Mouse (Mus musculus): ENCODE data around the gene Cenpx. TPM values are rescaled to one million over a fixed set of nuclear protein-coding genes. Genes with fewer than 3 reads are reported as not detected.

Gene Cenpx
- total and polyA plus RNA-seq, 2 experiments from 2014 or later: 57.6 to 100 TPM

- Histone ChIP-seq H3K4me3 (ENCODE audit: low read length) (no peak overlapping the region), H3K27me3 (ENCODE audit: insufficient read depth, low read length) (no peaks in the 10 kb centered on the region), H3K9ac (replicated peaks; ENCODE audit: low read length) (no peak overlapping the region), H3K36me3 (ENCODE audit: insufficient read depth, low read length) (0 out of 2 replicates have a peak, but pooled peaks cover 4% of the 10 kb centered on the region), H3K27ac (no peak overlapping the region), H3K4me1 (ENCODE audit: insufficient read depth, low read length) (peaks cover 6% of the 10 kb centered on the region; the same call in 1 of the 2 replicates), H3K9me3 (ENCODE audit: low read length) (no peaks in the 10 kb centered on the region), H3K4me2 (ENCODE audit: low read depth, low read length) (no peak overlapping the region)
- TF ChIP-seq CTCF (IDR thresholded peaks at IDR 0.05; ENCODE audit: low read depth): no peak
- ATAC-seq (no peak), DNase-seq (ENCODE audit: low spot score) (no peak)
- 81% methylated on average over 7 of the region's 7 CpGs for WGBS
These were observed 10.0 kb upstream of the Cenpx start for GRCm38 (mm10) chr11:120723509-120723908.

GRCm38 (mm10) chr11:120722761-120723382 is 9.3 kb upstream of the Cenpx start:
- H3K9ac ChIP-seq (replicated peaks; ENCODE audit: low read length): peak overlapping the region; percentile 87; the same call in 1 of the 2 replicates
- TF ChIP-seq CTCF (IDR thresholded peaks at IDR 0.05; ENCODE audit: low read depth): no peak
- 84% methylated on average over 11 of the region's 11 CpGs for WGBS

DNA sequence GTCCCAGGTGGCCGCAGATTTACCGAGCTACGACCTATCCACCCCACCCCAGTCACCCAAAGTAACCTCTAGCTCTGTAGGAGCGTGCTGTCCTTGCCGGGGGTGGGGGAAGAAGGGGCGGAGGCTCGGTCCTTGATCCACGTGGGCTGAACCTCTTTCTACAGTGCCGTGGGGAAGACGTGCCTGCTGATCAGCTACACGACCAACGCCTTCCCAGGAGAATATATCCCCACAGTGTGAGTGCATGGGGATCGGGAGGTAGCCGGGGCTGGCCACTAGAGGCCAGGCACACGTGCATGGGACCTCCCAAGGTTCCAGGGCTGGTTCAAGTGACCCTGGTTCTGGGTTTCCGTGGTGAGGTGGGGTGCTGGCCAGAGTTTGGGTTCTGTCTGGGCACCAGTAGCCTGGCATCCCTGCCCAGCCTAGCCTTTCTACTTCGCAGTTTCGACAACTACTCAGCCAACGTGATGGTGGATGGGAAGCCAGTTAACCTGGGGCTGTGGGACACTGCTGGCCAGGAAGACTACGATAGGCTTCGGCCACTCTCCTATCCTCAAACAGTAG is 8.6 kb upstream of the Cenpx start:
- WGBS: 21% methylated on average over 21 of the region's 21 CpGs
- Histone ChIP-seq H3K27me3 (ENCODE audit: insufficient read depth, low read length) (no peaks in the 10 kb centered on the region), H3K36me3 (ENCODE audit: insufficient read depth, low read length) (peaks cover 5% of the 10 kb centered on the region; the same call in 1 of the 2 replicates), H3K4me2 (ENCODE audit: low read depth, low read length) (peak overlapping the region; percentile 85), H3K4me3 (ENCODE audit: low read length) (peak overlapping the region; percentile 62), H3K9ac (replicated peaks; ENCODE audit: low read length) (peak overlapping the region; percentile 87), H3K4me1 (ENCODE audit: insufficient read depth, low read length) (peaks cover 6% of the 10 kb centered on the region; the same call in 1 of the 2 replicates), H3K9me3 (ENCODE audit: low read length) (no peaks in the 10 kb centered on the region), H3K27ac (peak overlapping the region; percentile 62)
- peak; percentile 30; the same call in 1 of the 2 replicates for TF ChIP-seq CTCF (IDR thresholded peaks at IDR 0.05; ENCODE audit: low read depth)
- ATAC-seq: no peak; the same call in none of the 2 replicates
- no peak for DNase-seq (ENCODE audit: low spot score)

More at GRCm38 (mm10) chr11:120722761-120723382, 9.3 kb upstream of the Cenpx start:
- peaks cover 6% of the 10 kb centered on the region; the same call in 1 of the 2 replicates for H3K4me1 ChIP-seq (ENCODE audit: insufficient read depth, low read length)
- H3K9me3 ChIP-seq (ENCODE audit: low read length): no peaks in the 10 kb centered on the region
- DNase-seq (ENCODE audit: low spot score): no peak
- H3K36me3 ChIP-seq (ENCODE audit: insufficient read depth, low read length): 0 out of 2 replicates have a peak, but pooled peaks cover 5% of the 10 kb centered on the region
- H3K4me2 ChIP-seq (ENCODE audit: low read depth, low read length): peak overlapping the region; percentile 85
- ATAC-seq: no peak
- no peaks in the 10 kb centered on the region for H3K27me3 ChIP-seq (ENCODE audit: insufficient read depth, low read length)
- H3K4me3 ChIP-seq (ENCODE audit: low read length): peak overlapping the region; percentile 62
- H3K27ac ChIP-seq: no peak overlapping the region

DNA sequence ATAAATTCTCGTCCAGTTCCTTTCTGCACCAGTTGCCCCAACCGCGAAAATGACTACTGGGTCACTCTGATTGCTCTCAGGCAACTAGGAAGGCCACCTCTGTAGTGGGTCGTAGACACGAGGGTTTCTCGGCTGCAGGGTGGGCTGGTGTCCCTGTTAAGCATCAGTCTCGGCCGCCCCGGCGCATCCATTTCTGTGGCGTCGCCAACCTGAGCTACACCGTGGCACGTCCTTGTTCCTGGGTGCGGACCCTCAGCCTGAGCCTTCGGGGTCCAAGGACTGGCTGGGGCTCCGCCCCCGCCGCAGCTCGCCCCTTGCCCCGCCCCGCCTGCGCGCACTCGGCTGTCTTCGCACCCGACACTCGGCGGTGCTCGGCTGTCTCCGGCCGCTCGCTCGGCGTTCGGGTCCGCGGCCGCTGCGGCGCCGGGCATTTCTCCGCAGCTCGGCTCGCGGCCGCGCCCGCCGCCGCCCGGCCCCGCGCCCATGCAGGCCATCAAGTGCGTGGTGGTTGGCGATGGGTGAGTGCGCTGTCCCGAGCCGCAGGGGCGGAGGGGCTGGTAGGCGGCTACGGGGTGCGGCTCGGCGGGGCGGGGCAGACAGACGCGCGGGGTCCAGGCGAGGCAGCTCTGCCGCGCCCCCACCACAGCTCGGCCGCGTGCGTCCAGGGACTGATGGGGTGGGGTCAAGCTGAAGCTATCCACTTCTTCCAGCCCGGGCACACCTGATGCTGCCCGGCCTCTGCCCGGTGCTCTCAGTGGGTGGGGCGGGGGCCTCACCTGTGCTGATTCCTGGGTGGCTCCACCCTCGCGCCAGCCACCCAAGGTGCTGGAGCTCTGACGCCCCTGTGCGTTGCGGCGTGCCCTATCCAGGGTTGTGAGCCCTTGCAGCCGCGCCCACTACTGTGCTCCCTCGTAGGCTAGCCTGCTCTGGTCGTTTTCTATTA is 7.9 kb upstream of the Cenpx start, which contains the start of gene Rac3:
Gene Rac3, plus strand, starts transcription at position 347 of the 943 bp plus-strand sequence.
- peak within 1 kb of the TSS; percentile 62 for H3K27ac ChIP-seq
- H3K4me3 ChIP-seq (ENCODE audit: low read length): peak within 1 kb of the TSS; percentile 62
- H3K9ac ChIP-seq (replicated peaks; ENCODE audit: low read length): peak within 1 kb of the TSS; percentile 87
- no peak for TF ChIP-seq CTCF (IDR thresholded peaks at IDR 0.05; ENCODE audit: low read depth)
- H3K4me2 ChIP-seq (ENCODE audit: low read depth, low read length): peak within 1 kb of the TSS; percentile 85
- under 1% methylated on average over 81 of the region's 90 CpGs for WGBS
- peak; percentile 86 for ATAC-seq
- peak; percentile 92 for DNase-seq (ENCODE audit: low spot score)
- H3K4me1 ChIP-seq (ENCODE audit: insufficient read depth, low read length): 0 out of 2 replicates have a peak, but pooled peaks cover 2% of the 10 kb centered on the region
- H3K9me3 ChIP-seq (ENCODE audit: low read length): no peaks in the 10 kb centered on the region
- H3K27me3 ChIP-seq (ENCODE audit: insufficient read depth, low read length): no peaks in the 10 kb centered on the region
- H3K36me3 ChIP-seq (ENCODE audit: insufficient read depth, low read length): peaks cover 5% of the 10 kb centered on the region; the same call in 1 of the 2 replicates

DNA sequence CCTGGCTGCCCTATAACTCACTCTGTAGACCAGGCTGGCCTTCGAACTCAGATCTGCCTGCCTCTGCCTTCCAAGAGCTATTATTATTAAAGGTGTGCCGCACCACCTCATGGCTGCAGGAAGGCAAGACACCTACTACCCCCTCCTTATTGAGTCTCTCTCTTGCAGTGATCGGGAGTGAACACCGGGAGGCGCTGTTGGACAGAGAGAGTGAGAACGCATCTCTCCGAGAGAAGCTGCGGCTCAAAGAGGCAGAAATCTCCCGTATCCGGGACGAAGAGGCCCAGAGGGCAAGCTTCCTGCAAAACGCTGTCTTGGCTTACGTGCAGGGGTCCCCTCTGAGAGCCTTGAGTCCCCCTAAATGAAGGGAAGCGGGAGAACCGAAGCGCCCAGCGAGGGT is 6.9 kb upstream of the Cenpx start:
- Histone ChIP-seq H3K27me3 (ENCODE audit: insufficient read depth, low read length) (no peaks in the 10 kb centered on the region), H3K9ac (replicated peaks; ENCODE audit: low read length) (peak overlapping the region; percentile 87), H3K27ac (peak overlapping the region; percentile 62), H3K36me3 (ENCODE audit: insufficient read depth, low read length) (peaks cover 5% of the 10 kb centered on the region; the same call in 1 of the 2 replicates), H3K4me3 (ENCODE audit: low read length) (peak overlapping the region; percentile 62), H3K4me2 (ENCODE audit: low read depth, low read length) (peak overlapping the region; percentile 85), H3K9me3 (ENCODE audit: low read length) (no peaks in the 10 kb centered on the region), H3K4me1 (ENCODE audit: insufficient read depth, low read length) (0 out of 2 replicates have a peak, but pooled peaks cover 2% of the 10 kb centered on the region)
- TF ChIP-seq CTCF (IDR thresholded peaks at IDR 0.05; ENCODE audit: low read depth): peak; percentile 95
- ATAC-seq (peak; percentile 55), DNase-seq (ENCODE audit: low spot score) (peak; percentile 94)
- WGBS: 7% methylated on average over 17 of the region's 17 CpGs

GRCm38 (mm10) chr11:120719841-120720376 is 6.4 kb upstream of the Cenpx start:
- whole genome bisulfite sequencing: 88% methylated on average over 13 of the region's 13 CpGs
- Histone ChIP-seq H3K36me3 (ENCODE audit: insufficient read depth, low read length) (peaks cover 5% of the 10 kb centered on the region; the same call in 1 of the 2 replicates), H3K9ac (replicated peaks; ENCODE audit: low read length) (no peak overlapping the region)

More at GRCm38 (mm10) chr11:120719841-120720376, 6.4 kb upstream of the Cenpx start:
- no peaks in the 10 kb centered on the region for H3K27me3 ChIP-seq (ENCODE audit: insufficient read depth, low read length)
- no peak for TF ChIP-seq CTCF (IDR thresholded peaks at IDR 0.05; ENCODE audit: low read depth)
- H3K4me2 ChIP-seq (ENCODE audit: low read depth, low read length): 0 out of 2 replicates have a peak overlapping the region, but pooled peaks have one; percentile 85
- H3K9me3 ChIP-seq (ENCODE audit: low read length): no peaks in the 10 kb centered on the region
- 0 out of 2 replicates have a peak, but pooled peaks cover 2% of the 10 kb centered on the region for H3K4me1 ChIP-seq (ENCODE audit: insufficient read depth, low read length)
- H3K27ac ChIP-seq: no peak overlapping the region
- DNase-seq (ENCODE audit: low spot score) (no peak), ATAC-seq (no peak)
- H3K4me3 ChIP-seq (ENCODE audit: low read length): no peak overlapping the region

Data from hindbrain, postnatal 0 days (tissue).